Comparison of ENCODE assay signal across 14 mouse cellular contexts in the genomic region with DNA sequence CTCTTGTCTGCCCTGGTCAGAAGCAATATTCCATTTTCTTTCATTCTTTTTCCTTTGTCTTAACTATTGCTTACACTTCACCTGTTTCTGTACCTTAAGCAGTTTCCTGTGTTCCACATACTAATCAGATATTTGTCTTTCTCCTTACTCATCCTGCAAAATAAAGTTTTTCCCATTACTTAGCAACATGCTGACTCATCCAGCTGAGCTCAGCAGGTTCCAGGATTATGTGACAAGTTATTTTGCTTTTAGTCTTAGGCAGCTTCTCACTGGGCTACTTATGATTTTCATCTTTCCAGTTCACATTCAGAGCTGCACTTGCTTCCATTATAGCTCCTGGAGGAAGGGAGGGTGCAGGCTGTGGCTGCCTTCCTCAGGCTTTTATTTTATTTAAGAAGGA.
"Had no signal": no experiment of that assay in that cellular context is flagged by ENCODE, and none has a peak within 500 bp of the region (broad histone marks: within the 10 kb centered on the region; RNA-seq: fewer than 3 reads in every experiment).

No protein-coding gene starts in this region.

- DNase-seq: kidney, adult 2 months; kidney, postnatal 14 days; layer of hippocampus, adult 9-11 months; layer of hippocampus, postnatal 36 days; liver, embryonic 13.5 days; liver, postnatal 0 days; lung, postnatal 14 days; midbrain, embryonic 14.5 days had no signal

- H3K27ac ChIP-seq: kidney, embryonic 15.5 days; limb, embryonic 15.5 days; liver, embryonic 13.5 days; lung, embryonic 15.5 days; neural tube, embryonic 15.5 days; stomach, postnatal 0 days had no signal

- H3K4me3 ChIP-seq: kidney, embryonic 15.5 days; limb, embryonic 15.5 days; liver, embryonic 13.5 days; lung, embryonic 15.5 days; myocyte; neural tube, embryonic 15.5 days had no signal
